Mouse (Mus musculus): Measurements from ENCODE around the gene Nkain2.

DNA sequence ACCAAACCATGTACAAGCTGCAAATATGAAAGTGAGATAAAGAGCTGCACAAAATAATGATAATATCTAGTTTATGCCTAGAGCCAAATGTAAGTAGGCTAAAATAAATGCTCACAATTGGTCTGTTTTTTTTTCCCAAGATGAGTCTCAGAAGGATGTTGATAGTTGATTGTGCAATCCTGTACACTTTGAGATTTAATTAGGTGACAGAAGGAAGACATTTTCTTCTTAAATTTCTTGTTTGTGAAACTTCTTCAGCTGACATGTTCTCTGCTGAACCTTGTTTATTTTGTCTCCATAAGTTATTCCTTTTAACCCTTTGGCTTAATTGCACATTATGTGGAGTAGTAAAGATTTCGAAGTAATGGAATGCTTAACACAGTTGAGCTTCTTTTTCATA, 379.4 kb downstream of the Nkain2 start:
- no peak for TF ChIP-seq CTCF (IDR thresholded peaks at IDR 0.05; ENCODE audit: low read depth)
- no peak for TF ChIP-seq EP300 (optimal IDR thresholded peaks at IDR 0.05)
